Mouse (Mus musculus): ENCODE results near the gene Kcna10. TPM values are rescaled to one million over a fixed set of nuclear protein-coding genes. Genes with fewer than 3 reads are reported as not detected.

Kcna10 gene
- polyA plus RNA-seq, 1 experiment from 2014 or later, result not detected

- Histone ChIP-seq H3K9ac (ENCODE audit: low read depth, low read length) (no peak within 1 kb of the TSS), H3K36me3 (ENCODE audit: control insufficient read depth, insufficient read depth, low read length) (no peaks in the 10 kb centered on the region), H3K27ac (ENCODE audit: low read depth, low read length) (no peak within 1 kb of the TSS), H3K4me1 (ENCODE audit: control insufficient read depth, insufficient read depth, low read length) (no peaks in the 10 kb centered on the region), H3K4me3 (ENCODE audit: low read depth, low read length) (no peak within 1 kb of the TSS), H3K27me3 (ENCODE audit: control insufficient read depth, insufficient read depth, low read length) (no peaks in the 10 kb centered on the region), H3K4me2 (no peak within 1 kb of the TSS), H3K9me3 (replicated peaks; ENCODE audit: control insufficient read depth, low read length) (no peaks in the 10 kb centered on the region)
- WGBS (ENCODE audit: insufficient replicate concordance), result 76% methylated on average over 9 of the region's 9 CpGs
- ATAC-seq (replicated peaks; ENCODE audit: insufficient number of reproducible peaks, low FRiP score, low TSS enrichment), result no peak
Measured at GRCm38 (mm10) chr3:107239607-107240006, 56.8 kb downstream of the Kcna10 start, which contains the start of gene Prok1. Gene Prok1, minus strand, starts transcription at chr3:107239707.

- no peaks in the 10 kb centered on the region for H3K9me3 ChIP-seq (replicated peaks; ENCODE audit: control insufficient read depth, low read length)
- ATAC-seq (replicated peaks; ENCODE audit: insufficient number of reproducible peaks, low FRiP score, low TSS enrichment), result no peak
- H3K27me3 ChIP-seq (ENCODE audit: control insufficient read depth, insufficient read depth, low read length), result no peaks in the 10 kb centered on the region
- H3K36me3 ChIP-seq (ENCODE audit: control insufficient read depth, insufficient read depth, low read length), result no peaks in the 10 kb centered on the region
- H3K27ac ChIP-seq (ENCODE audit: low read depth, low read length), result no peak overlapping the region
- no peaks in the 10 kb centered on the region for H3K4me1 ChIP-seq (ENCODE audit: control insufficient read depth, insufficient read depth, low read length)
- no peak overlapping the region for H3K4me3 ChIP-seq (ENCODE audit: low read depth, low read length)
- H3K4me2 ChIP-seq, result no peak overlapping the region
- WGBS (ENCODE audit: insufficient replicate concordance), result 50% methylated on average over 14 of the region's 14 CpGs
- H3K9ac ChIP-seq (ENCODE audit: low read depth, low read length), result no peak overlapping the region
Measured at GRCm38 (mm10) chr3:107241389-107242094, 58.7 kb downstream of the Kcna10 start.

Other genes with a start within 250 kb of the Kcna10 start
- 0.82 and 1.4 TPM in 2 replicates for gene Kcna3, start 146.9 kb upstream of the Kcna10 start, polyA plus RNA-seq (2014; fragmentation: Nextera tagmentation; extraction: Ambion mirVana)
- 0.06 and 0.13 TPM in 2 replicates for gene Kcna2, start 81.9 kb upstream of the Kcna10 start, polyA plus RNA-seq (2014; fragmentation: Nextera tagmentation; extraction: Ambion mirVana)
- 0.17 TPM in 1 of 2 replicates, not detected in the other for gene Cym, start 38.7 kb downstream of the Kcna10 start, polyA plus RNA-seq (2014; fragmentation: Nextera tagmentation; extraction: Ambion mirVana)
- gene A630076J17Rik, start 47.6 kb downstream of the Kcna10 start, polyA plus RNA-seq (2014; fragmentation: Nextera tagmentation; extraction: Ambion mirVana), result not detected in 2 replicates
- not detected in 2 replicates for gene Prok1, start 56.7 kb downstream of the Kcna10 start, polyA plus RNA-seq (2014; fragmentation: Nextera tagmentation; extraction: Ambion mirVana)
- 153 and 156 TPM in 2 replicates for gene Lamtor5, start 95.8 kb downstream of the Kcna10 start, polyA plus RNA-seq (2014; fragmentation: Nextera tagmentation; extraction: Ambion mirVana)
- gene Slc16a4, start 108.2 kb downstream of the Kcna10 start, polyA plus RNA-seq (2014; fragmentation: Nextera tagmentation; extraction: Ambion mirVana), result 1.5 and 3.0 TPM in 2 replicates
- 13.6 and 14.1 TPM in 2 replicates for gene Rbm15, start 150.6 kb downstream of the Kcna10 start, polyA plus RNA-seq (2014; fragmentation: Nextera tagmentation; extraction: Ambion mirVana)